Mouse (Mus musculus) kidney, postnatal 4 days (tissue): ENCODE results near the gene Cmtr1.

Experiments
- DNase-seq, 2 experiments: peaks; one replicate each; pipeline ENCODE4 v3.0.0; 2021; ENCODE audit warnings: mixed read lengths in 2 of 2

The Cmtr1 gene

GRCm38 (mm10) chr17:29737849-29738804 is 77.7 kb downstream of the Cmtr1 start:
- DNase-seq, result peak; percentile 89 to 94

- DNase-seq, result peak; percentile 39 to 54
Observed at GRCm38 (mm10) chr17:29747466-29747865, 87.1 kb downstream of the Cmtr1 start.

- DNase-seq, result no peak
Observed at GRCm38 (mm10) chr17:29754510-29754909, 94.1 kb downstream of the Cmtr1 start.
